Mouse (Mus musculus): ENCODE results near the gene Meltf. TPM values are rescaled to one million over a fixed set of nuclear protein-coding genes. Genes with fewer than 3 reads are reported as not detected.

Gene Meltf
- total RNA-seq (2021): not detected

DNA sequence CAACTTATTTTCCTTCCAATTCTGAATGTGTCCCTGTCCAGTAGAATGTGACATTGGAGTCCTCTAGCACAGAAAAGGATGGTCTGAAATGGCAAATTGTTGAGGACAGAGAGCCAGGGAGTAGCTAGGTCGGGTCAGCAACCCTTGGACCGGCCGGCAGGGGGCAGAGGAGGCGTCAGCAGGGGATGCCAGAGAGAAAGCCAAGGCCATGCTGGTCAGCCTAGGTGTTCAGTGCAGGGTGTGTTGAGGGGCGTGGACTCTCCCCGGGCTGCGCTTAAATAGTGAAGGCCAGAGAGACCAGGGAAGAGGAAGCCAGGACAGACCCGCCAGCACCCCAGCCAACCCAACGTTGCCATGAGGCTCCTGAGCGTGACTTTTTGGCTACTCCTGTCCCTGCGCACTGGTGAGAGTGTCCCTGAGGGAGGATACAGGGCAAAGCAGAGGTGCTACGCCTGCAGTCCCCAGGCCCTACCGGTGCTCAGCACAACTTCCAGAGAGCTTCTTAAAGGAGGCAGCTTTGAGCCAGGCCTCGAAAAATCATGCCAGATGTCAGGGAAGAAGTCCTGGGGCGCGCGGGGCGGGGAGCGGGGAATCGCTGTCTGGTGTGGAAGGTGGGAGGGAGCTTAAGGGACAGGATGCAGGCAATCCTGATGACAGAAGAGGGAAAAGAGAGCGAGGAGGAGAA, at the start of gene Meltf:
Gene Meltf (plus strand): TSS at position 238 of the 685 bp plus-strand sequence.
- intact Hi-C loops (cut with DNase I): loop anchor here (1.0 kb wide), 1 partner anchor 40 kb away; no protein-coding TSS in a partner anchor
- DNase-seq: peak; percentile 69 to 79

DNA sequence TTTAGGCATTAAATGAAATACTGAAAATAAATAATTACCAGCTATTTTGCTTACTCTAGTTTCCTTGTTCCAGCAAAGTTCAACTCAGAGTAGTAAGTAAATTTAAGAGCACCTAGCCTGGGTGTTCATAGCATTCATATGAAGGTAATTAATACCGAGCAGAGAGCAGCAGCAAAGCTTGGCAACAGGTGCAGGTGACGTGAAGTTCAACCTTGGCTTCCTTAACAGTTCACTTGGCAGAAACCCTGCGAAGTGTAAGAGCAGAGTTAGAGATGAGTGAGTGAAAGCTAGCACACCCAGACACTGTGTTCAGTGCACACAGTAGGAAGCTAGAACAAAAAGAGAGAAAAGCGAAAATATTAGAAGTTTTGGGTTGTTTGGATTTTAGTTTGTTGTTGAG, 47.9 kb upstream of the Meltf start:
- DNase-seq: no peak
- intact Hi-C loops (cut with DNase I): no loop called here

DNA sequence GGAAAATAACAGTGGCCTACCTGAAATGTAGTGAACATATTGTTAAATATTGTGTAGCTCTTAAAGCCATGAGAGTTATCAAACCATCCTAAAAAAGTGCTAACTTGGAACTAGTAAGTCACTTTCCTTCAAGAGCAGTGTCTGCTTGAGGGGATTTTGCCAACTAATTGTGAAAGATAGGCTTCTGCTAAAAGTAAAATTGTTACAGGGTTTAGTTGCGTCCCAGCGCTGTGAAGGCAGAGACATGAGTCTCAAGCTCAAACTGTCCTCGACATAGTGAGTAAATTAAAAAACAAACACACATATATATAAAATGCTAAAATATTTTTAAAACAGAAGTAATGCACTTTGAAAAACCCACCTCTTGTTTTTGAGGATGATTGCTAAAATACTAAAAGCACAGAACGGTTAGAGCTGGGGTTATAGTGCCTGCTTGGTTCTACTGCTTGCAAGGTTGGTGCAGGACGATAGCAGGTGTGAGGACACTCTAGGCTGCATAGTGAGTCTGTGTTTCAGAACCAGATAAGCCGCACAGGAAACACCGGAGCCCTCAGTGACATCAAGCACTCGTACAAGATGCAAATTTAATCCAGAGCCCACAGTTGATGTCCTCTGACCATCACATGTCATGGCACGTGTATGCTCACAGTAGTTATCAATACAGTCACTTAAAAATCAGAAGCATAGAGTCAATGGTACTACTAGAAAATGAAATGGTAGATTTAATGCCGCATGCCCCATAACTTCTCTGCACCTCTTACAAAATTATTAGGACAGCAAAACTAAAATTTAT, 45.8 kb upstream of the Meltf start:
- intact Hi-C loops (cut with DNase I): no loop called here
- DNase-seq: no peak

DNA sequence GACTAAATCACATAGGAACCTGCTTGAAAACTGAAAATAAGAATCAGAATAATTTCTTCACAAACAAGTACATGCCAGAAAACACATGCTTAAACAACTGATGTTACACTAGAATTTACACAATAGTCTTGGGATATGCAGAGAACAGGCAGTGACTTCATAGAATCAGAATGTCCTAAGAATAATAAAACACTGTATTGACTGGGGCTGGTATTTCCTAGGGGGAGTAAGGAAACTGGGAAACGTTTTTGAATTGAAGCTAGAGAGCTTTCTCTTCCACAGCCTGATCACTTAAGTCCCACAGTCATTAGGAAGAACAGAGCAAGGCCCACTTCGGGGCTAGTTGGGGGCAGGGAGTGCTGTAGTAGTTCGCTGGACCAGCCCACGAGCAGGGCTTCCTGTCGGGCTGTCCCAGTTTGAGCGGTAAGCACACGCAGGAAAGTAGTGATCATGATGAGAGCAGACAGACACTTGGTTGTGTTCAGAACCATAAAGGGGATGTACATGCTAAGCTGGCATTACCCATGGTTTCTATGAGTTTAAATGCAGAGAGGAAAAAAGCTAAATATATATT, 44.5 kb upstream of the Meltf start:
- DNase-seq: peak; percentile 6 to 28
- intact Hi-C loops (cut with DNase I): no loop called here

DNA sequence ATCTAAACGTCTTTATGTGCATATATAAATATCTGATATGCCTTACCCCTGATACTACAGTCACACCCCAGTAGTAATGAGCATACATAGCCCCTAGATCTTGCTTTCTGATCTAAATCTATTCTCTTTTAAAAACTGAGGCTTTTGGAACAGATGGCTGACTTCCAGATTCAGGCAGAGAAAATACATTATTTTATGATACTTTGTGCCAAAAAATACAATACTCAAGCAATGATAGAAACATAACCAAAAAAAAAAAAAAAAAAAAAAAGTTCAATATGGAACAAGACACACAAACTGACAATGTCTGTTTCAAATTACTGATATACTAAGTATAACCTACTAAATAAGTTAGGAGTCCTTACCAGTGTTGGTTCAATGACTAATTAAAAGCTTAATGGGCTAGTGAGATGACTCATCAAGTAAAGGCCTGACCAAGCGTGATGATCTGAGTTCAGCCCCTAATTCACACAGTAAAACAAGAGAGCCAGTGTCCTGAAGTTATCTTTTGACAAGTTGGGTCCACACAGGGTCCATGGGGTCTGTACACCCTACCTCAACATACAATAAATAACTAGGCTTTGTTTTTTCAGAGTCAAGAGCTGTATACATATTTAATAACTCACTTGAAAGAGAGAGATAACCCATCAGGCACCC, 43.8 kb upstream of the Meltf start:
- intact Hi-C loops (cut with DNase I): no loop called here
- DNase-seq: no peak

DNA sequence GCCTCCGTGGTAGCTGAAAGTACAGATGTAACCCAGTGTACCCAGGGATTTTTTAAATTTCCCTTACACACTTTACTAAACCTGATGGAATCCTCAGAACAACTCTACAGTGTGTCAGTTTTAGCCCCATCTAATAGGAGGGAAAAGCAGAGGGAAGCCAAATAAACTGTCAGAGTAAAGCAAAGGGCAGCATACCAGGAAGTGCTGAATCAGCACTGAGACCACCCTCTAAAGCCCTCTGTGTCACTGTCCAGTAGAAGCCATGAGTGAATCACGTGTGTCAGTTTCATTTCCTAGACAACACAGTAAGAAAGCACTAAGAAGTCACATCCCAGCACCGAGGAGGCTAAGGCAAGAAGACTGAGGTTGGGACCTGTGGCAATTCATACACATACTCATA, 41.2 kb upstream of the Meltf start:
- intact Hi-C loops (cut with DNase I): no loop called here
- no peak for DNase-seq

DNA sequence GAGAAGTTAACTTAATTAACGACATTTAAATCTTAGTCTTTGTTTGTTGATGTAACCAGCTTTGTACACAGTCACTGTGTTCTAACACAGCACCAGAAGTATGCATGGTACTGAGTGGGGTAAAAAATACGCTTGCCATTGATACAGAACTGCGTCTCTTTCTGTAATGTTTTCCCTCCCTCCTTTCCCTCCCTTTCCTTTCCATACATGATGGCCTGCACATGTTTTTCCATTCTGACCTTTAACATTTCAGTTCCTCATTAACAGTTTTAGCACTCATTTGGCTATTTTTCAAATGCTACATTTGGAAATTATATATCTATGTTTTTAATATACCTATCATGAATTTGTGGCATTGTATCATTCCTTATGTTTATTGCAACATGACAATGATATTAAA, 34.4 kb upstream of the Meltf start:
- no peak for DNase-seq
- intact Hi-C loops (cut with DNase I): no loop called here

DNA sequence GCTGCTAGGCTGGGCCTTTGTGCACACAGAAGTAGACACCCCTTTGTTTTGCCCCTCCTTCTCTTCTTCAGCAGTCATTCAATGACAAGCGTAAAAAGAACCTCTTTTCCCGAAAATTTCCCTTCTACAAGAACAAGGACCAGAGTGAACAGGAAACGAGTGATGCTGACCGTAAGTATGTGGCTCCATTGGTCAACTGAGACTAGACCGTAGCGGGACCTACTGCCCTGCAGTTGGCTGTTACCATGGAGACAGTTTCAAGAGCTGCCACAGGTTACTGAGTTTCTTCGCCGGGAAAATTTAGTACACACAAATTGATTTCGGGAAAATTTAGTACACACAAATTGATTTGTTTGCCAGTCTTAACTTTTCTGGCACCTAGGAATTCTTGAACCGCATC, 31.8 kb upstream of the Meltf start:
- intact Hi-C loops (cut with DNase I): no loop called here
- no peak for DNase-seq

DNA sequence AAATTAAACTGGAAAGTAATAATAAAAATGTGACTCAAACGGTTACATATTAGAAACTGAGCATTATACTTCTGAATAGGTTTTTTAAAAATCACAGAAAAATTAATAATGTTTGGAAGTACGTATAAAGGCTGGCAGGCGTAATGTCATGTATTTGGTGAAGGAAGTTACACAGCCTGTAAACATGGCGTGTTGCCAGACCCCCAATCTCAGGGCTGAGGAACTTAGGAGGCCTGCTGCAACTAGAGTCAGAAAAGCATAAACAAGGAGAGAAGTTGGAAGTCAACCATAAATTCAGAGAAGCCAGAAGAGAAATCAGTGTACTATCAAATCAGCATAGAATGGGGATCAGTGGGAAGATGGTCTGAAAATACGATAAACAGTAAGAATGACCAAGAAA, 14.7 kb upstream of the Meltf start:
- intact Hi-C loops (cut with DNase I): no loop called here
- no peak for DNase-seq

DNA sequence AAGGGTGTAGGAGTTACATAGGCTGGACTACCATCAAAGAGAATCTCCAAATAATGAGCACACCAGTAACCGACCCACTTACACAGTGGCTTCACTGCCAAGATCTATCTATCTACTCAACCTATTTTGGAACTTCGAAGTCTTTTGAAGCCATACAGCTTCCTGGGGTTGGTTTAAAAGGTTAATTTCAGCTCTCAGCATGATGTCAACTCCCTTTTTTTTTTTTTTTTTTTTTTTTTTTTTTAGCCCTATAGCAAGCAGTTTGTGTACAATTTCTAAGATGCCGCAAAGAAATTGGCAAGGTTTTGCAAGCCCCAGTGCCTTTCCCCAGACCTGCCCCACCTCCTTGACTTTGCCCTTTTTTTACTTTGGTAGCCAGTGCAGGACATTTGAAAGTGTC, 13.4 kb upstream of the Meltf start:
- no peak for DNase-seq
- intact Hi-C loops (cut with DNase I): no loop called here

DNA sequence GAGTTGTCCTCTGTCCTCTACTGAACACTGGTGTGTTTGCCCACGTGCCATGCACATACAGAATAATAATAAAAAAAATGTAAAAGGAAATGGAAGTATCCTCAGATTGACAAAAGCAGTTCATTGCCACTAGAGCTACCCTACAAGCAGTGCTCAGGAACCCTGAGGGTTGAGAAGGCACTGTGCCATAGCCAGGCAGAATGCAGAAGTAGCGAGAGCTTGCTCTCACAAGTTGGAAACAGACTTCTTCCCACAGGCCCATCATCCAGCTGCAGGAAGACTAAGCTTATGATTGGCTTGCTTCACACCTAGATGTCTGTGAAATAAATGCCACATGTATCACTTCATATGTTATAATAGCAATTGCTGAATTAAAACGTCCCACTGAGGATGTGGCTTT, 11.7 kb upstream of the Meltf start:
- DNase-seq: no peak
- intact Hi-C loops (cut with DNase I): no loop called here

DNA sequence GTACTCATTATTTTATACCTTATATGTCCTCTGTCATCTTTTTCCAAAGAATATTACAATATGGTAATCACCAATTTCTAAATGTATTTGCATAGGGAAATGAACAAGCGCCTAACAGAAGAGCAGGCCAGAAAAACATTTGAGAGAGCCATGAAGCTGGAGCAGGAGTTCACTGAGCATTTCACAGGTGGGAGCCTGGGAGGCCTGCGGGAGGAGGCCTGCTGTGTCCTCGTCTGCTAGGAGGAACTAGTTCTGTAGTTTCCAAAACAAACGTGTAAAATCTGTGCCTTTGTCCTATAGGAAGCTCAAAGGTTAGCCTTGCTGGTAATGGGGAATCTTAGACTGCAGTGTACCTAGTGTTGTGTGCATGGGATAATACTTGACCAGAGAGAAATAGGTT, 10.9 kb upstream of the Meltf start:
- intact Hi-C loops (cut with DNase I): no loop called here
- DNase-seq: no peak

DNA sequence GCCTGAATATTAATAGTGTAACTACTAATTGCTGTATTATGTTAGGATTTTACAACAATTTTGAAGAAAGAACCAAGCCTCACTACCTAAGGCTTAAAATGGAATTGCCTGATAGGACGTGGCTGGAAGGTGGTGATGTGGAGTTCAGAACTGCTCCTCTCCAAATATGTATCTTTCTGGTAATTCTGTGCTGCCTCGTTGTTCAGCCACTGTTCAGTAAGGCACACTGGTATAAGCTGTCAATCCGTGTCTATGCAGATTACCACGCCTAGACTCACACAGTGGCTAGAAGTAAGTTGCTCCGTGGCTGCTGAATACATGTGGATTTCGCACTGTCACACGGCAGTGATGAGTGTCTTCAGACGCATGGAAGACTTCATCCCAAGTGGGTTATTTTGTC, 4.9 kb upstream of the Meltf start:
- intact Hi-C loops (cut with DNase I): no loop called here
- no peak for DNase-seq

DNA sequence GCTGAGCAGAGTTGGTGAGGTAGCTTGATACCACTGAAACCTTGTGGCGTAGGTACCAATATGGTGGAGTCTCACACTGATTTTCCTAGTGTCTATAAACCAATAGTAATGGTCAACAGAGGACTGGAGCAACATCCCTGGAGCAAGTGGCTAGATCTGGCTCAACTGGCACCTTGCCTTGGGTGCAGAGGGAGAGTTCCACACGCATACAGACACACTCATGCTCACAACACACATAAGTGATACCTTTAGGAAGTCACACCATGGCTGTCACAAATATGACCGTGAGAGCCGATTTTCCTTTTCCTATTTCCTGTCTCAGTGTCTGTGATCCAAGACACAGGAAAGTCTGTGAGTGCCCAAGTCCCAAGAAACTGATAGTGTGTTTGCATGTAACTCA, 3.2 kb upstream of the Meltf start:
- no peak for DNase-seq
- intact Hi-C loops (cut with DNase I): no loop called here

DNA sequence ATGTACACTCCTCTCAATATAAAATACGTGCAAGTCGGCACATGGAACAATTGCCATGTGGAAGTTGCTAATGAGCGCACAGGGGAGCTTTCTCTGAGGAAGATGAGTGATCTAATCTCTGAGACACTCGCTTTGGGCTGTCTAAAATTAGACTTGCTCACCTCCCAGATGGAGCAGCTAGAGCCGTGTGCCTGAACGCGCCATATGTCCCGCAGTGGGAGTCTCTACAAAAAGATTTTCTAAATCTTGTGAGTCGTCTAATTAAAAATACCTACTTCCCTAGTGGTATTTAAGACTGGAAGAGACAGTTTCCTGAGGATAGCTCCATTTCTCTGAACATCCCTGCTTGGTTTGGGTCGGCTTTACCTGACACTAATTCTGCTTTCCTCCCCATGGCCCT, 2.2 kb upstream of the Meltf start:
- intact Hi-C loops (cut with DNase I): no loop called here

DNA sequence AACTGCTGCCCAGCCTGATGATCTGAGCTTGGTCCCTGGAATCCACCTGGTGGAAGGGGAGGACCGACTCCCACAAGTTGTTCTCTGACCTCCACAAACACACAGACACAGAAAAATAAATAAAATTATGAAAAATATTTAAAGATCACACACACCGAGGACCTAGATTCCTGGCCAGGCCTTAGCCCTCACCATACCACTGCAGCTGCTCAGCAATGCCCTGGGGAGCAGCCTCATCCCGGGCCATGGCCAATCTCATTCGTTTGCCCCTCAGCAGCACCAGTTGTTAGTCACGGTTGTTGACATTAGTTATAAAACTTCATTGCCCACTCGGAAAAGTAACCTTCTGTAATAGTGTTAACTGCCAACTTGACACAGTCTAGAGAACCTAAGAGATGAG, 558 bp upstream of the Meltf start:
- no peak for DNase-seq
- intact Hi-C loops (cut with DNase I): loop anchor here (1.0 kb wide), 1 partner anchor 40 kb away; no protein-coding TSS in a partner anchor

More for the DNA sequence above, 2.2 kb upstream of the Meltf start:
- no peak for DNase-seq

DNA sequence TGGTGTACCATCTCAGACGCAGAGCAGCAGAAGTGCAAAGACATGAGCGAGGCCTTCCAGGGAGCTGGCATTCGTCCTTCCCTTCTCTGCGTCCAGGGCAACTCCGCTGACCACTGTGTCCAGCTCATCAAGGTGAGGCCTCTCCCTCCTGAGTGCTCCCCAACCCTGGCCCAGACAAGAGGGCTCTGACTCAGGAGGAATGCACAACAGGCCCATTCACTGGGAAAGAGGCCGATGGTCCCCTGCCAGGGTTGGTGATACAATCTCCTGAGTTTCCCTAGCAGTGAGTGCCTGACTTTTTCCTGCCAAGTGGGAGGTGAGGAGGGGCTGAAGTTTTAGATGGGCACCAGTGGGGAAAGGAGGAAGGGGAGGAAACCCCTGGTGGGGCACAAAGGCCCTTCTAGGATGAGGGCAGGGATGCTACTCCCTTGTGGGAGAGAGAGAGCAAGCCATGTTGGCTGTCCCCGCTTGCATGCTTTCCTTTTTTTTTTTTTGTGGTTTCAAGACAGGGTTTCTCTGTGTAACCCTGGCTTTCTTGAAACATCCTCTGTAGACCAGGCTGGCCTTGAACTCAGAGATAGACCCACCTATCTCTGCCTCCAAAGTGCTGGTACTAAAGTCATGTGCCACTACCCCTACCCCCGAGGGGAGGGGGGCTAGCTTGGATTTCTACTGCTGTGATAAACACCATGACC, 1.7 kb downstream of the Meltf start:
- no peak for DNase-seq
- intact Hi-C loops (cut with DNase I): no loop called here

DNA sequence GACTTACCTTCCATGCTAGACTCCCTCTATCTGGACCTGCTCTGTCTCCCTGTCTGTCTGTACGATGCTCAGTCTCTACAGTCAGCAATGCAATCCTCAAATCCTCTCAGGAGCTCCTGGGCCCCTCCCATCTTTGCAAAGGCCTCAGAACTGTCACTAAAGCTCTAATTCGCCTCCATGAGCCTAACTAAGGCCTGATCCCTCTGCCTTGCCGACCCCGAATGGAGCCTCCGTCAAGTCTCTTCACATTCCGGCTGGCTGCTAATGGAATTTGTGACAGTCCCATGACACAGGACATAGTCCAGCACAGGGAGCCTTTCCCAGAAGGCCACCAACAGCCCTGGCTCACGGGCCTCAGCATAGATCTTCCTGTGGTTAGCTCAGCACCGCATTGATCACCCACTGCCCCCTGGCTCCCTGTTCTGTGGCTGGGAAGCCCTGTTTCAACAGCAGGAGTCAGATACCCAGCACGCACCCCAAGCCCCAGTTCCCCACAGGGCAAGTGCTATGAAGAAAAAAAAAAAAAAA, 3.8 kb downstream of the Meltf start:
- no peak for DNase-seq
- intact Hi-C loops (cut with DNase I): no loop called here

DNA sequence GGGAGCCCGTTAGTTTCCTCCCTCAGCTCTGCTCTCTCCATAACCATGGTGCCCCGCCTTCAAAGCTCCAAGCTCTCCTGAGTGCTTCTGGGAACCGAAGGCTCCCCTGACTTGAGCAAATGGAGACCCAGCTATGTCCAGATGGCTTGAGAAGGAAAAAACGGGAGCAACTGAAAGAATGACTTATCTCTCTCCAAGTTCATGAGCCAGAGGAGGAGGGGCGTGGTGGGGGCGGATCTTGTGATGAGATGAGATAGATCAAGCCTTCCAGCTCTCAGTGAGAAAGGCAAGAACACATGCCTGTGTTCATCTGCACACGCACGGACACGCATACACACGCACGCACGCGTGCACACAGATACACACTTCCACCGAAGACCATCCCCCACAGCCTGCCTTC, 4.7 kb downstream of the Meltf start:
- intact Hi-C loops (cut with DNase I): no loop called here
- DNase-seq: no peak

DNA sequence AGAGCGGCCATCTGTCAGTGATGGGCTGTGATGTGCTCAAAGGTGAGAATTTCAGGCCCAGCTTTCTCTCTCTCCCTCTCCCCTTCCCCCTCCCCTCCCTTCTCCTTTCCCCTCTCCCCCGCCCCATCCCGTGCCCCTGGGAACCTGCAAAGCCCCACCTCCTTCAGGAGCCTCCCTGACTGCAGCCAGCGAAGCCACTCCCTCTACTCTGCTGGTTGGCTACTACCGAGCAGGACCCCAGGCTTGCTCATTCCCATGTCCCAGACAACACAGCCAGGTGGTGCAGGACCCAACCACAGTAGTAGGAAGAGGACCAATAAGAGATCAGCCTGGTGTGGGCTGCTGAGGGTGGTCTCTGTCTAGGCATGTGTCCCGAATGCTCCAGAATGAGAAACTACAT, 5.3 kb downstream of the Meltf start:
- intact Hi-C loops (cut with DNase I): no loop called here
- no peak for DNase-seq

DNA sequence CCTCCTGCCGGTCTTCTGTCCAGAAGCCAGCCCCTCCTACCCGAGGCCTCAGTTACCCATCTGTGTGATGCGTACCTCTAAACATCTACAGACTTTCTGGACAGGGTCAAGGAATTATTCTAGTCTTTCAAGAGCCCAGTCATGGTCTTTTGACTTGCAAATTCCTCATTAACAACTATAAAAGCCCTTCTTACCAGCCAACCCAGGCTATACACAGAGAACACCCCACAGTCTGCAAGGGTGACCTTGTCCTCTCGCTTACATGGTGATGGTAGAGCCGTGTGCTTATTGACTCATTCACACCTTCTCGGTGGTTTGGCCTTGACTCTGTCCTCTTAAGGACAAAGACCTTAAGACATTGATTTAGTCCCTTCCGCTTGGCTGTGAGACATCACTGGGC, 12.3 kb downstream of the Meltf start:
- intact Hi-C loops (cut with DNase I): no loop called here
- no peak for DNase-seq
